Mouse (Mus musculus) embryonic facial prominence, embryonic 11.5 days (tissue): ENCODE data around the gene Hnrnpab. TPM values are rescaled to one million over a fixed set of nuclear protein-coding genes. Genes with fewer than 3 reads are reported as not detected.
A peak's percentile ranks its signal among the peaks of the same experiment; 100 is the strongest.

Experiments used
- ATAC-seq: fragments of 200-750 bp; cut with Nextera tagmentation; replicated peaks from 2 replicates; pipeline ENCODE4 v1.8.0; 2017; ENCODE audit warnings: low read depth; ENCODE audit not compliant: insufficient number of reproducible peaks, low FRiP score, low TSS enrichment
- DNase-seq: peaks from one replicate; pipeline ENCODE4 v3.0.0-alpha.2; 2015; ENCODE audit warnings: low spot score
- H3K27ac ChIP-seq: fragments of 300-500 bp; sonication (generic); replicated peaks from 2 replicates; pipeline ENCODE4 v1.5.1; 2014; ENCODE audit warnings: mild to moderate bottlenecking, low read depth, low read length, control low read depth
- H3K27me3 ChIP-seq: fragments of 300-500 bp; sonication (generic); 2 replicates; pipeline ENCODE4 v1.6.1; 2014; ENCODE audit warnings: mild to moderate bottlenecking, low read length, moderate library complexity, mixed read lengths; ENCODE audit not compliant: control insufficient read depth, insufficient read depth
- H3K36me3 ChIP-seq: fragments of 300-500 bp; sonication (generic); replicated peaks from 2 replicates; pipeline ENCODE4 v1.6.1; 2014; ENCODE audit warnings: low read depth, mild to moderate bottlenecking, low read length, moderate library complexity, mixed read lengths; ENCODE audit not compliant: control insufficient read depth, insufficient read depth
- H3K4me1 ChIP-seq: fragments of 300-500 bp; sonication (generic); 2 replicates; pipeline ENCODE4 v1.6.1; 2014; ENCODE audit warnings: low read length, mixed read lengths; ENCODE audit not compliant: control insufficient read depth, insufficient read depth
- H3K4me2 ChIP-seq: fragments of 300-500 bp; sonication (generic); 2 replicates; pipeline ENCODE4 v1.6.1; 2014; ENCODE audit warnings: low read depth, mild to moderate bottlenecking, control low read depth, low read length, moderate library complexity
- H3K4me3 ChIP-seq: fragments of 300-500 bp; sonication (generic); 2 replicates; pipeline ENCODE4 v1.5.1; 2014; ENCODE audit warnings: low read depth, low read length, control low read depth
- H3K9ac ChIP-seq: fragments of 300-500 bp; sonication (generic); replicated peaks from 2 replicates; pipeline ENCODE4 v1.6.1; 2014; ENCODE audit warnings: mild to moderate bottlenecking, control low read depth, low read length
- H3K9me3 ChIP-seq: fragments of 300-500 bp; sonication (generic); replicated peaks from 2 replicates; pipeline ENCODE4 v1.6.1; 2016; ENCODE audit warnings: mild to moderate bottlenecking, low read length, inconsistent platforms, mixed read lengths; ENCODE audit not compliant: control insufficient read depth
- WGBS: fragments of 180-500 bp; shearing (Covaris S2); extraction: QIAGEN DNeasy Blood & Tissue Kit; methylation state at CpG from one replicate; pipeline ENCODE4 v1.1.7; 2014; 5-methylcytosine and 5-hydroxymethylcytosine counted together
- polyA plus RNA-seq: library from polyadenylated mRNA; unstranded; fragments of >200 nt; fragmentation: Nextera tagmentation; extraction: Ambion mirVana; gene quantifications from 2 replicates; pipeline ENCODE4 v1.2.1, GENCODE M21; 2014

Hnrnpab gene
- polyA plus RNA-seq, 1 experiment from 2014 or later: 870 TPM

DNA sequence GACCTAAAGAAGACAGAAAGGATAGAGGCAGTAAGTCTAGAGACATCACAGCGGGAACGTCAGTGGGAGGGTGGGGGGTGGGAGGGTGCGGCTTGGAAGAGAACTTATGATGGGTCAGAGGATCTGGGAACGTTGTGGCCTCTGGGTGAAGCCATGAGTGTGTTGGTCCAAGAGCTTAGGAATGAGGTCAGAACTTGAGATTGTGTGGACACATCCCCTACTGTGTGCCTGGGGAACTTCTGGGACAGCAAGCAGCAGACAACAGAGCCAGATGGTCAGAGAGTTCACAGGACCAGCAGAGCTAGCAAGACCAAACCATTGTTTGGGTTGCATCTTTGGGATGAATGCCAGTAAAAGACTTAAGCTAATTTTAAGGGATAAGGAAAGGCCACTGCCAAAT, 37.8 kb downstream of the Hnrnpab start:
- no peak for ATAC-seq

DNA sequence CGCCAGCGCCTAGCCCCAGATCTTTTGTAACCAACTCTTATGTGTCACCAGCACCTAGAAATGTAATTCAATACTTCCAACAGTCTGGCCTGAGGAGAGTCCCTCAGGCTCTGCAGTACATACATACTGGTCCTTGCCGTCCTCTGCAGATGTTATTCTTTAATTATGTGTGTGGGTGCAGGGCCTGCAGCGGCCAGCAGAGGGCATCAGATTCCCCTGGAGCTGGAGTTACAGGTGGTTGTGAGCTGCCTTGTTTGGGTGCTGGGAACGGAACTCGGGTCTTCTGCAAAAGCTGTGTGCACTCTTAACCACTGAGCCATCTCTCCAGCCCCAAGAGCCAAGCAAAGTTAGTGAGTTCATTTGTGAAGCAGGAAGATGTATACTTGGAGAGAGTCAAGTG, 40.7 kb downstream of the Hnrnpab start:
- no peak overlapping the region for H3K4me3 ChIP-seq
- no peaks in the 10 kb centered on the region for H3K36me3 ChIP-seq
- 88% methylated on average over 6 of the region's 6 CpGs for WGBS
- no peak overlapping the region for H3K4me2 ChIP-seq
- no peaks in the 10 kb centered on the region for H3K27me3 ChIP-seq
- DNase-seq (no peak), ATAC-seq (no peak)
- no peaks in the 10 kb centered on the region for H3K9me3 ChIP-seq
- H3K27ac ChIP-seq: no peak overlapping the region
- no peaks in the 10 kb centered on the region for H3K4me1 ChIP-seq
- H3K9ac ChIP-seq: no peak overlapping the region

More for the DNA sequence above, 37.8 kb downstream of the Hnrnpab start:
- Histone ChIP-seq H3K9me3 (no peaks in the 10 kb centered on the region), H3K9ac (no peak overlapping the region), H3K27ac (no peak overlapping the region), H3K36me3 (no peaks in the 10 kb centered on the region), H3K4me2 (no peak overlapping the region), H3K4me3 (no peak overlapping the region), H3K4me1 (no peaks in the 10 kb centered on the region), H3K27me3 (no peaks in the 10 kb centered on the region)
- DNase-seq: no peak
- 91% methylated on average over 4 of the region's 4 CpGs for WGBS

DNA sequence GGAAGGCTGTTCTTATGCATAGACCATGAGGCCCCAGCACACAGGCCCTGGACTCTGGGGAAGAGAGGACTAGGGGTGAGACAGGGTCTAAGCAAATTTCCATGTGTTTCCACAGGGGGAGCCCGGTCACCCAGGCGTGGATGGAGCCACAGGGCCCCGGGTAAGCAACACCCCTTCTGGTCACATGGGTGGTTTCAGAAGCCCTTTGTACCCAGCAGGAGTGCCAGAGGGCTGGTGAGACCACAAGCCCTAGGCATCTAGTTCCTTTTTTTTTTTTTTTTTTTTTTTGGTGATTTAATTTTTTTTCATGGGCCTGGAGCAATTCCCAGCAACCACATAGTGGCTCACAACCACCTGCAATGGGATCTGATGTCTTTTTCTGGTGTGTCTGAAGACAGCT, 41.6 kb downstream of the Hnrnpab start:
- DNase-seq (no peak), ATAC-seq (no peak)
- no peaks in the 10 kb centered on the region for H3K27me3 ChIP-seq
- H3K36me3 ChIP-seq: no peaks in the 10 kb centered on the region
- H3K4me2 ChIP-seq: no peak overlapping the region
- H3K4me1 ChIP-seq: no peaks in the 10 kb centered on the region
- H3K9ac ChIP-seq: no peak overlapping the region
- H3K4me3 ChIP-seq: no peak overlapping the region
- H3K9me3 ChIP-seq: no peaks in the 10 kb centered on the region
- no peak overlapping the region for H3K27ac ChIP-seq
- 32% methylated on average over 3 of the region's 3 CpGs for WGBS

DNA sequence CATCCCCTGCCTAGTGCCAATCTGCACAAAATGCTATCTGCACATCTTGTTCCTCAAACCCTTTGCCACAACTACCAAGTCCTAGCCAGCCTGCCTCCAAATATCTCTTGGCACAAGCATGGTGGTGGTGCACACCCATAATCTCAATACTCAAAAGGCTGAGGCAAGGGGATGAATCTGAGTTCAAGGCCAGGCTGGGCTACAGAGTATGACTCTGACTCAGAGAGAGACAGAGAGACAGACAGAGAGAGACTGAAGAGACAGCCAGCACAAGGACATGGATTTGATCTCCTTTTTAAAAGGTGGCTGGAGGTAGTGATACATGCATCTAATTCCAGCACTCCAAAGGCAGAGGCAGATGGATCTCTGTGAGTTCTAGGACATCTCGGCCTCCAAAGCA, 43.4 kb downstream of the Hnrnpab start:
- Histone ChIP-seq H3K4me1 (no peaks in the 10 kb centered on the region), H3K36me3 (no peaks in the 10 kb centered on the region), H3K4me2 (no peak overlapping the region), H3K9me3 (no peaks in the 10 kb centered on the region), H3K9ac (no peak overlapping the region), H3K27me3 (no peaks in the 10 kb centered on the region), H3K4me3 (no peak overlapping the region), H3K27ac (no peak overlapping the region)
- WGBS: 85% methylated on average over 1 of the region's 1 CpGs
- ATAC-seq (no peak), DNase-seq (no peak)

DNA sequence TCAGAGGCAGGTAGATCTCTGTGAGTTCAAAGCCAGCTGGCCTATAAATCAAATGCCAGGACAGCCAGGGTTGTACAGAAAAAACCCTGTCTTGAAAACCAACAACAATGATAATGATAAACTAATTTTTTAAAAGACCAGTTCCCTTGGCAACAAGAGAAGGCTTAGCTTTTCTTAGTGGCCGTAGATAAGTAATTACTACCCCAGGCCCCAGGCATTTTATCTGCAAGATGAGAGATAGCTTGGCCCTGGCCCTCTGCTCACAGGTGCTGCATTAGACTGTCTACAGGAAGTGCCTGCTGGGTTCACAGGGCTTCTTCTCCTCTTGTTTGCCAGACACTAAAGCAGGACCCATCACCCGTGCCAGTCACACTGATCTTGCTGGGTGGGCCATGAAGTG, 51.6 kb downstream of the Hnrnpab start:
- ATAC-seq: no peak
- Histone ChIP-seq H3K9me3 (no peaks in the 10 kb centered on the region), H3K4me3 (no peak overlapping the region), H3K9ac (no peak overlapping the region), H3K27ac (no peak overlapping the region), H3K4me1 (no peaks in the 10 kb centered on the region), H3K4me2 (no peak overlapping the region), H3K36me3 (no peaks in the 10 kb centered on the region), H3K27me3 (no peaks in the 10 kb centered on the region)
- 53% methylated on average over 2 of the region's 2 CpGs for WGBS
- DNase-seq: no peak

DNA sequence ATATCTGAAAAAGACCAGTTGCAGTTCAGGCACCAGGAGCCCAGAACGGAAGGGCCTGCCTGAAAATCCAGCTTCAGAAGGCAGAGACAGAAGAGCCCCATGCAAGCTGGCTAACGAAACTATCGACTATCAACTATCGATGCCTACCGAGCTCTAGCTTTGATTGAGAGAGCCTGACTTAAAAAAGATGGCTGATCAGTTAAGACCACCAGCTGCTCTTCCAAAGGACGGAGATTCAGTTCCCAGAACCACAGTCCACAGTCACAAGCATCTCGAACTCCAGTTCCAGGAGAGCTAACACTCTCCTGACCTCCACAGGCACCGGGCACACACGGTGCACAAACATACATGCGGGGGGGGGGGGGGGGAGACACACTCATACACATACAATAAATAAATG, 52.1 kb downstream of the Hnrnpab start:
- Histone ChIP-seq H3K9me3 (no peaks in the 10 kb centered on the region), H3K4me1 (no peaks in the 10 kb centered on the region), H3K27me3 (no peaks in the 10 kb centered on the region), H3K36me3 (no peaks in the 10 kb centered on the region), H3K4me2 (no peak overlapping the region), H3K9ac (no peak overlapping the region), H3K27ac (no peak overlapping the region), H3K4me3 (no peak overlapping the region)
- no peak for ATAC-seq
- peak; percentile 36 for DNase-seq
- 67% methylated on average over 10 of the region's 10 CpGs for WGBS

DNA sequence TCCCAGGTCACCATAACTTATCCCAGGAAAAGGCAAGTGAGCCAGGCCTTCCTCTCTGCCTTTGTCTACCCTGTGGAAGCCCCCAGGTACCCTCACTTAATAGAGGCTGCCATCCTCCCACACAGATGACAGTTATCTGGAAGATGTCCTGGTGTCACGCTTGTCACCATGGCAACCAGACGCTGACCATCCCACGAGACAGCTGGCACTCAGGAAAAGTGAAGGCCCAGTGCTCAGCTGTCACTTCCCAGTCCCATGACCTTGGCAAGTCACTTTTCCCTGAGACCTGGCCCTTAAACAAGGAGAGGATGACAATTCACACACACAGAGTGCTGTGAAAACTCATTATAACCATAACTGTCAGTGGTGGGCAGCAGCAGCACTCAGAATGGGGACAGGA, 54.6 kb downstream of the Hnrnpab start:
- Histone ChIP-seq H3K9ac (no peak overlapping the region), H3K4me1 (no peaks in the 10 kb centered on the region), H3K27ac (no peak overlapping the region), H3K36me3 (no peaks in the 10 kb centered on the region), H3K27me3 (no peaks in the 10 kb centered on the region), H3K4me2 (no peak overlapping the region), H3K9me3 (no peaks in the 10 kb centered on the region), H3K4me3 (no peak overlapping the region)
- ATAC-seq (no peak), DNase-seq (no peak)
- WGBS: 73% methylated on average over 3 of the region's 3 CpGs

DNA sequence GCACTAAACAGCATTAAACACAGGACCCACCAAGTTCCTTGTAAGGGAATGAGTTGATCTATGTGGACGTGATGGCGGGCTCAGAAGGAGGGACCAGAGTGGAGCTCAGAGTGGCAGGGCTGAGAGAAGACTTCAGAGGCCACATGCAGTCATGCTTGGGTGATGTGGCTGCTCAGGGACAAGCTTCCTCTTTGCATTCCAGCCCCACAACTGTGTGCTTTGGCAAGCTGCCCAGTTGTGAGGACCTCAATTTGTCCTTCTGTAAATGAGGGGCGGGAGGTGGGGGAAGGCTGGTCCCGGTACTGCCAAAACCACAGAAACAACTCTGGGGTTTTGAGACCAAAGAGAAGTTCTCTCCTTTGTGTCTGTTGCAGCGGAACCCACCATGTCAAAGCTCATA, 55.4 kb downstream of the Hnrnpab start:
- H3K27me3 ChIP-seq: no peaks in the 10 kb centered on the region
- ATAC-seq (no peak), DNase-seq (no peak)
- no peaks in the 10 kb centered on the region for H3K9me3 ChIP-seq
- no peak overlapping the region for H3K9ac ChIP-seq
- H3K27ac ChIP-seq: no peak overlapping the region
- no peak overlapping the region for H3K4me3 ChIP-seq
- H3K4me2 ChIP-seq: no peak overlapping the region; the same call in 1 of the 2 replicates
- H3K4me1 ChIP-seq: no peaks in the 10 kb centered on the region
- H3K36me3 ChIP-seq: no peaks in the 10 kb centered on the region
- 82% methylated on average over 5 of the region's 5 CpGs for WGBS
